Mouse (Mus musculus): ENCODE measurements around the gene Gm49318. TPM values are rescaled to one million over a fixed set of nuclear protein-coding genes. Genes with fewer than 3 reads are reported as not detected.

Gene Gm49318
- polyA plus RNA-seq, 1 experiment = not detected

- H3K27me3 ChIP-seq (ENCODE audit: control insufficient read depth) = peaks cover 92% of the 10 kb centered on the region
- H3K9me3 ChIP-seq (ENCODE audit: control insufficient read depth, low read length) = peaks cover 24% of the 10 kb centered on the region
- peak overlapping the region; percentile 21 for H3K4me3 ChIP-seq (replicated peaks)
- peaks cover 44% of the 10 kb centered on the region for H3K4me1 ChIP-seq (ENCODE audit: control insufficient read depth)
- no peaks in the 10 kb centered on the region for H3K36me3 ChIP-seq (ENCODE audit: control insufficient read depth)
- TF ChIP-seq GATA1 (IDR thresholded peaks at IDR 0.05; ENCODE audit: low read length) (no peak), TAL1 (IDR thresholded peaks at IDR 0.05; ENCODE audit: low read length) (no peak)
These were observed 20.6 kb downstream of the Gm49318 start for GRCm38 (mm10) chr9:22050351-22050889.

- Histone ChIP-seq H3K9me3 (ENCODE audit: control insufficient read depth, low read length) (peaks cover 24% of the 10 kb centered on the region), H3K27me3 (ENCODE audit: control insufficient read depth) (peaks cover 86% of the 10 kb centered on the region), H3K4me3 (replicated peaks) (no peak overlapping the region), H3K4me1 (ENCODE audit: control insufficient read depth) (peaks cover 38% of the 10 kb centered on the region), H3K36me3 (ENCODE audit: control insufficient read depth) (no peaks in the 10 kb centered on the region)
- TF ChIP-seq TAL1 (IDR thresholded peaks at IDR 0.05; ENCODE audit: low read length) (no peak), GATA1 (IDR thresholded peaks at IDR 0.05; ENCODE audit: low read length) (no peak)
These were observed 21.3 kb downstream of the Gm49318 start for GRCm38 (mm10) chr9:22049721-22050270.

GRCm38 (mm10) chr9:22049315-22049714 is 21.7 kb downstream of the Gm49318 start:
- peaks cover 22% of the 10 kb centered on the region for H3K9me3 ChIP-seq (ENCODE audit: control insufficient read depth, low read length)
- no peak for TF ChIP-seq GATA1 (IDR thresholded peaks at IDR 0.05; ENCODE audit: low read length)
- TF ChIP-seq TAL1 (IDR thresholded peaks at IDR 0.05; ENCODE audit: low read length) = no peak
- H3K4me3 ChIP-seq (replicated peaks) = no peak overlapping the region
- H3K27me3 ChIP-seq (ENCODE audit: control insufficient read depth) = peaks cover 81% of the 10 kb centered on the region
- no peaks in the 10 kb centered on the region for H3K36me3 ChIP-seq (ENCODE audit: control insufficient read depth)
- peaks cover 33% of the 10 kb centered on the region for H3K4me1 ChIP-seq (ENCODE audit: control insufficient read depth)

GRCm38 (mm10) chr9:22047329-22047728 is 23.7 kb downstream of the Gm49318 start:
- TF ChIP-seq TAL1 (IDR thresholded peaks at IDR 0.05; ENCODE audit: low read length) = no peak
- TF ChIP-seq GATA1 (IDR thresholded peaks at IDR 0.05; ENCODE audit: low read length) = no peak
- peaks cover 63% of the 10 kb centered on the region for H3K27me3 ChIP-seq (ENCODE audit: control insufficient read depth)

GRCm38 (mm10) chr9:22041832-22042231 is 29.2 kb downstream of the Gm49318 start:
- peaks cover 4% of the 10 kb centered on the region for H3K9me3 ChIP-seq (ENCODE audit: control insufficient read depth, low read length)
- no peak overlapping the region for H3K4me3 ChIP-seq (replicated peaks)
- peaks cover 17% of the 10 kb centered on the region for H3K27me3 ChIP-seq (ENCODE audit: control insufficient read depth)
- no peaks in the 10 kb centered on the region for H3K4me1 ChIP-seq (ENCODE audit: control insufficient read depth)
- TF ChIP-seq TAL1 (IDR thresholded peaks at IDR 0.05; ENCODE audit: low read length) = no peak
- no peak for TF ChIP-seq GATA1 (IDR thresholded peaks at IDR 0.05; ENCODE audit: low read length)
- H3K36me3 ChIP-seq (ENCODE audit: control insufficient read depth) = no peaks in the 10 kb centered on the region

More at GRCm38 (mm10) chr9:22047329-22047728, 23.7 kb downstream of the Gm49318 start:
- Histone ChIP-seq H3K36me3 (ENCODE audit: control insufficient read depth) (no peaks in the 10 kb centered on the region), H3K9me3 (ENCODE audit: control insufficient read depth, low read length) (peaks cover 22% of the 10 kb centered on the region), H3K4me3 (replicated peaks) (no peak overlapping the region), H3K4me1 (ENCODE audit: control insufficient read depth) (peaks cover 32% of the 10 kb centered on the region)

DNA sequence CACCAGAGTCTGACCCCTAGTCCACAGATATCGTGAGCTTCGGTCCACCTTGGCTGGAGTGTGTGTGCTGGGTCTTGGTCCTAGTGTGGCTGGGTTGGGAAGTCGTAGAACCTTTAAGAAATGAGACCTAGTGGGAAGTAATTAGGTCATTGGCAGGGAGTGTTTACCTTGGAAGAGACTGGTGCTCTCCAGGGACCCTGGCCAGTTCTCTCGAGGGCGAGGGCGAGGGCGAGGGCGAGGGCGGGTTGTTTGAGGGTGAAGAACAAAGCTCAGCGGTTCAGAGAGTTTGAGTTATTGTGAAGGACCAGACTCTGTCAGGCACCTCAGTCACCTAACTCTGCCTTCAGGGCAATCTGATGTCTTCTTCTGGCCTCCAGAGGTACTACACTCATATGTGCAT is 33.2 kb downstream of the Gm49318 start:
- Histone ChIP-seq H3K36me3 (ENCODE audit: control insufficient read depth) (no peaks in the 10 kb centered on the region), H3K27me3 (ENCODE audit: control insufficient read depth) (peaks cover 9% of the 10 kb centered on the region), H3K9me3 (ENCODE audit: control insufficient read depth, low read length) (peaks cover 4% of the 10 kb centered on the region), H3K4me1 (ENCODE audit: control insufficient read depth) (no peaks in the 10 kb centered on the region), H3K4me3 (replicated peaks) (no peak overlapping the region)
- TF ChIP-seq GATA1 (IDR thresholded peaks at IDR 0.05; ENCODE audit: low read length) = no peak
- TF ChIP-seq TAL1 (IDR thresholded peaks at IDR 0.05; ENCODE audit: low read length) = no peak

DNA sequence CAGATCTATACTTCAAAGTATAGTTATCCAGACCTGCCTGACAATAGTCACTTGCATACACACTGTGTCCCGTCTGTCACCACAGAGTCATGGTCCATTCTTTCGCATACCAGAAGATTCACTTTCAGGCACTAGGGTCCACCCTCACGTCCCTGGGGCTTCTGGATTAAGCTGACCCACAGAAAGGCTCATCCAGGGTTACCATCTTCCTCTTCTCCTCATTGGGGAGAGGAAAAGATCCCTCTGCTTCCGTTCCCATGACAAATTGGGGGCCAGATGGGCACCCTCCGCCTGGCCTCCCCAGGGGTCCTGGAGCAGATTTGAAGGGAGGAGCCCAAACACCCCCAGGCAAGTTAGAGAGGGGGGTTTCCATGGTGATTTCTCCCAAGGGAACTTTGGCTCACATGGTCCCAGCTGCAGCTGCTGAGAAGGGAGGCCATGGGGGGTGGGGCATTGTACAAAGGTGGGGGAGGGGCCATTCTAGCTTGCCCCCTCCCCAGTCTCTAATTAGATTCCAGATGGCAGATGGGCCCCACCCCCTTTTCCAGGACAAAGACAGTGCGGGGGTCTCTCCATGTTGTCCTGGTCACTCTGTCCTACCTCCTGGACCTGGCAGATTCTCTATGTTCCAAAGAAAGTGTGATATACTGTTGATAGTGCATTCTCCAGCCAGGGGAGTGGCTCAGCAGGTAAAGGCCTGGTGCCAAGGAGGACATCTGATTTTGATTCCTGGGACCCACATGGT is 35.6 kb downstream of the Gm49318 start:
- Histone ChIP-seq H3K9me3 (ENCODE audit: control insufficient read depth, low read length) (peaks cover 3% of the 10 kb centered on the region), H3K36me3 (ENCODE audit: control insufficient read depth) (no peaks in the 10 kb centered on the region), H3K4me3 (replicated peaks) (no peak overlapping the region), H3K27me3 (ENCODE audit: control insufficient read depth) (peaks cover 5% of the 10 kb centered on the region), H3K4me1 (ENCODE audit: control insufficient read depth) (no peaks in the 10 kb centered on the region)
- TF ChIP-seq TAL1 (IDR thresholded peaks at IDR 0.05; ENCODE audit: low read length) = no peak
- TF ChIP-seq GATA1 (IDR thresholded peaks at IDR 0.05; ENCODE audit: low read length) = no peak

DNA sequence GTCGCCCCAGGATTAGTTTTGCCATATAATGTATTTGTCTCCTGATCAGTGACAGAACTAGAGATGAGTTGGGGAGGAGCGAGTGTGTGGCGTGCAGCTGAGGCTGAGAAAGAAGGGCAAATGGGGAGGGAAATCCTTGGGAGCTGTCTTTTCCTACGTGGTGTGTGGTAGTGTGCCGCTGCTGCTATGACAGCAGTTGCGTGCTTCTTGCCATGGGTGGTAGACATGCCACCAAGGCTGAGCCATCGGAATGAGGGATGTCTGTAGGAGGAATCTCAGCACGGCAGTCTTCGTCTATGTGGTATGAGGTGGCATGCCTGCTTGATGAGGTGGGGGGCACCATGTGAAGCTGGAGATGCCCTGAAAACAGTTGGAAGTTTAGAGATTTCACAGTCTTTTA is 40.7 kb downstream of the Gm49318 start:
- H3K27me3 ChIP-seq (ENCODE audit: control insufficient read depth) = peaks cover 3% of the 10 kb centered on the region
- no peaks in the 10 kb centered on the region for H3K36me3 ChIP-seq (ENCODE audit: control insufficient read depth)
- no peak overlapping the region for H3K4me3 ChIP-seq (replicated peaks)
- no peaks in the 10 kb centered on the region for H3K9me3 ChIP-seq (ENCODE audit: control insufficient read depth, low read length)
- H3K4me1 ChIP-seq (ENCODE audit: control insufficient read depth) = peaks cover 2% of the 10 kb centered on the region; the same call in 1 of the 2 replicates
- TF ChIP-seq TAL1 (IDR thresholded peaks at IDR 0.05; ENCODE audit: low read length) (no peak), GATA1 (IDR thresholded peaks at IDR 0.05; ENCODE audit: low read length) (no peak)

- H3K4me3 ChIP-seq (replicated peaks) = no peak overlapping the region
- no peaks in the 10 kb centered on the region for H3K36me3 ChIP-seq (ENCODE audit: control insufficient read depth)
- TF ChIP-seq GATA1 (IDR thresholded peaks at IDR 0.05; ENCODE audit: low read length) (no peak), TAL1 (IDR thresholded peaks at IDR 0.05; ENCODE audit: low read length) (no peak)
- H3K27me3 ChIP-seq (ENCODE audit: control insufficient read depth) = peaks cover 3% of the 10 kb centered on the region
- no peaks in the 10 kb centered on the region for H3K9me3 ChIP-seq (ENCODE audit: control insufficient read depth, low read length)
- peaks cover 2% of the 10 kb centered on the region; the same call in 1 of the 2 replicates for H3K4me1 ChIP-seq (ENCODE audit: control insufficient read depth)
These were observed 42.6 kb downstream of the Gm49318 start for GRCm38 (mm10) chr9:22028467-22028866.

Data from erythroblast, embryonic 14.5 days (primary cell).